Mouse (Mus musculus) G1E (cell line): ENCODE measurements at regions not wholly inside any gene's neighbourhood (a gene's known extent, or its start where the extent isn't known, plus 50 kb on each side); places are given as distances from the start of the nearest gene placed in this dataset.

Source experiments
- ATAC-seq: 2 replicates; pipeline ENCODE4 v1.8.0; 2016; ENCODE audit warnings: mild to moderate bottlenecking; ENCODE audit not compliant: insufficient number of reproducible peaks, poor library complexity, low FRiP score, severe bottlenecking; ENCODE audit errors: extremely low read depth
- DNase-seq: peaks from one replicate; pipeline ENCODE4 v3.0.0; 2012; ENCODE audit warnings: low spot score
- H3K27me3 ChIP-seq: 2 replicates; pipeline ENCODE4 v1.6.1; 2012; ENCODE audit warnings: mild to moderate bottlenecking, low read length, inconsistent platforms; ENCODE audit not compliant: insufficient read depth
- H3K36me3 ChIP-seq: replicated peaks from 2 replicates; pipeline ENCODE3; 2012; ENCODE audit warnings: mild to moderate bottlenecking, inconsistent platforms
- H3K4me1 ChIP-seq: 2 replicates; pipeline ENCODE4 v1.6.1; 2012; ENCODE audit warnings: low read depth, low read length, inconsistent platforms, mixed read lengths; ENCODE audit not compliant: insufficient read depth
- H3K4me3 ChIP-seq: 2 replicates; pipeline ENCODE4 v1.5.1; 2012; ENCODE audit warnings: low read depth, mild to moderate bottlenecking, inconsistent platforms, low read length, moderate library complexity, mixed read lengths
- H3K9me3 ChIP-seq: replicated peaks from 2 replicates; pipeline ENCODE4 v1.6.1; 2012; ENCODE audit warnings: inconsistent platforms
- CTCF ChIP-seq: IDR thresholded peaks from 2 replicates; pipeline ENCODE4 v1.5.1; 2012; ENCODE audit warnings: low read depth, low read length, inconsistent platforms, mixed read lengths
- GATA1 ChIP-seq: IDR thresholded peaks from 2 replicates; pipeline ENCODE4 v1.6.1; 2012; ENCODE audit warnings: borderline replicate concordance, low read length, inconsistent platforms, mixed read lengths
- GATA2 ChIP-seq: IDR thresholded peaks from 2 replicates; pipeline ENCODE4 v1.6.1; 2012; ENCODE audit warnings: low read depth, low read length, inconsistent platforms, borderline replicate concordance
- POLR2AphosphoS5 ChIP-seq: IDR thresholded peaks from 2 replicates; pipeline ENCODE4 v1.6.1; 2012; ENCODE audit warnings: low read depth, low read length, inconsistent platforms; ENCODE audit not compliant: insufficient replicate concordance
- TAL1 ChIP-seq: conservative IDR thresholded peaks from 2 replicates; pipeline ENCODE4 v1.6.1; 2012; ENCODE audit warnings: low read depth, low read length, inconsistent platforms, mixed read lengths

DNA sequence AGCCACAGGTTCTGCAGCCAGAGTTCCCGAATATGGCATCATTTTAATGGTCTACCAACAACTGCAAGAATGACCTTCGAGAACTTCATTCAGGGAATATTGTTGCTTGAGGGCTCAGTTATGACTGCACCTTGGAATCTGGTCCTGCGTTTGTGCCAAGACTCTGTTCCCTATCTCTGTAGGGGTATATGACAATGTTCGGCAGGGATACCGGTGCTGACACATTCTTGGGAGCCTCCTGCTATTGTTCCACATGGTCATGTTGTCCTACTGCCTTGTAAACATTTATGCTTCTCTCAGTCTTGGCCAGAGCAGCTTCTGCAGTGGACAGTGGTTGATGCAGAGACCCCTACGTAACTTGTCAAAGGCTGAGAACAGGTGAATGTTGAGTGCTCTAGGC, 216.8 kb upstream of the Stt3b start:
- Histone ChIP-seq H3K4me1 (no peaks in the 10 kb centered on the region), H3K36me3 (no peaks in the 10 kb centered on the region), H3K27me3 (no peaks in the 10 kb centered on the region), H3K4me3 (no peak overlapping the region), H3K9me3 (peaks cover 67% of the 10 kb centered on the region)
- TF ChIP-seq GATA1 (no peak), GATA2 (no peak), POLR2AphosphoS5 (no peak), TAL1 (no peak)
- no peak for ATAC-seq
- DNase-seq: no peak

DNA sequence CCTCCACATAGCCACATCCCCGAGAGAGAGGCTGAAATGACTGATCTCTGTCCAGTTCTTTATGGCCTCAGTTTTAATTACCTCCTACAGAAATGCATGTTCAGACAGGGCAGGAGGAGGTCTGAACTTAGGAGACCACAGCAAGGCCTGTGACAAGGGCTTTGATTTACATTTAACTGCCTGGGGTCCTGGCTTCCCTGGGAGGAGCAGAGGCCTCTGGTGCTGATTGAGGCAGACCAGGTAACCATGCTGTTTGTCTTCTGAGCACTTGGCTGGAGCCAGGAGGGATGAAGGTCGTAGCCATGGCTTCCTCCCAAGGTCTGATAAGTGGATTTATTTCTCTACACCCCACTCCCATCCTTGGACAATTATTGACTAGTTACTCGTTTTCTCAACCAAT, 224.0 kb upstream of the Stt3b start:
- H3K9me3 ChIP-seq: peaks cover 75% of the 10 kb centered on the region
- no peak overlapping the region for H3K4me3 ChIP-seq
- ATAC-seq (no peak), DNase-seq (no peak)
- TF ChIP-seq CTCF (no peak), GATA2 (no peak), POLR2AphosphoS5 (no peak), GATA1 (no peak), TAL1 (no peak)
- no peaks in the 10 kb centered on the region for H3K27me3 ChIP-seq
- H3K36me3 ChIP-seq: no peaks in the 10 kb centered on the region
- H3K4me1 ChIP-seq: no peaks in the 10 kb centered on the region

- Histone ChIP-seq H3K36me3 (no peaks in the 10 kb centered on the region), H3K4me1 (no peaks in the 10 kb centered on the region), H3K4me3 (no peak overlapping the region; the same call in 1 of the 2 replicates), H3K27me3 (no peaks in the 10 kb centered on the region), H3K9me3 (peaks cover 62% of the 10 kb centered on the region)
- TF ChIP-seq TAL1: no peak
- TF ChIP-seq GATA2: no peak
- TF ChIP-seq GATA1: no peak
- TF ChIP-seq CTCF: no peak
- TF ChIP-seq POLR2AphosphoS5: no peak
- ATAC-seq: no peak
- no peak for DNase-seq
Measured at GRCm38 (mm10) chr9:115543665-115544064, 233.4 kb upstream of the Stt3b start.

GRCm38 (mm10) chr9:115545178-115545577, 235.0 kb upstream of the Stt3b start:
- H3K9me3 ChIP-seq: peaks cover 59% of the 10 kb centered on the region
- DNase-seq (no peak), ATAC-seq (no peak)
- no peak overlapping the region for H3K4me3 ChIP-seq
- H3K4me1 ChIP-seq: no peaks in the 10 kb centered on the region
- no peak for TF ChIP-seq POLR2AphosphoS5
- no peak for TF ChIP-seq GATA2
- no peak for TF ChIP-seq TAL1
- TF ChIP-seq CTCF: no peak
- no peak for TF ChIP-seq GATA1
- H3K27me3 ChIP-seq: no peaks in the 10 kb centered on the region
- H3K36me3 ChIP-seq: no peaks in the 10 kb centered on the region

DNA sequence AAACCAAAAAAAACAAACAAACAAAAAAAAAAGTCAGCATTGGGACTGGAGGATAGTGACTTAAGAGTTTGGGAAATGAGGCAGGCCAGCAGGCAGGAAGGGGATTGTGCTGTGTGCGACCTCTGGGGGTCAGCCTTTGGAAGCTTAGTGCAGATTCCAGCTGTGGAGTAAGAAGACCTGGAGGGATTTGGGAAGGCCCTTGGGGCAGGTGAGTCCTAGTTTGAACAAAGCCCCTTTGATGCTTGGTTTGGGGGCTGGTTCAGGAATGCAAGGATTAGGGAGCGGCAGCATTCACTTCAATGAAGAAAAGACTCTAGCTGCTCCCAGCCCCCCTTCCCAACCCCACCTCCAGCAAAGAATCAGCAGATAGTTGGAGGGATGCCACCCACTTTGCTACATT, 235.6 kb upstream of the Stt3b start:
- H3K9me3 ChIP-seq: peaks cover 60% of the 10 kb centered on the region
- ATAC-seq (no peak), DNase-seq (no peak)

GRCm38 (mm10) chr9:115547625-115548325, 237.6 kb upstream of the Stt3b start:
- ATAC-seq (no peak), DNase-seq (no peak)
- no peak overlapping the region for H3K4me3 ChIP-seq

More for the DNA sequence above, 235.6 kb upstream of the Stt3b start:
- Histone ChIP-seq H3K4me3 (no peak overlapping the region), H3K27me3 (no peaks in the 10 kb centered on the region), H3K36me3 (no peaks in the 10 kb centered on the region), H3K4me1 (no peaks in the 10 kb centered on the region)
- TF ChIP-seq GATA2 (no peak), GATA1 (no peak), CTCF (no peak), POLR2AphosphoS5 (no peak), TAL1 (no peak)

DNA sequence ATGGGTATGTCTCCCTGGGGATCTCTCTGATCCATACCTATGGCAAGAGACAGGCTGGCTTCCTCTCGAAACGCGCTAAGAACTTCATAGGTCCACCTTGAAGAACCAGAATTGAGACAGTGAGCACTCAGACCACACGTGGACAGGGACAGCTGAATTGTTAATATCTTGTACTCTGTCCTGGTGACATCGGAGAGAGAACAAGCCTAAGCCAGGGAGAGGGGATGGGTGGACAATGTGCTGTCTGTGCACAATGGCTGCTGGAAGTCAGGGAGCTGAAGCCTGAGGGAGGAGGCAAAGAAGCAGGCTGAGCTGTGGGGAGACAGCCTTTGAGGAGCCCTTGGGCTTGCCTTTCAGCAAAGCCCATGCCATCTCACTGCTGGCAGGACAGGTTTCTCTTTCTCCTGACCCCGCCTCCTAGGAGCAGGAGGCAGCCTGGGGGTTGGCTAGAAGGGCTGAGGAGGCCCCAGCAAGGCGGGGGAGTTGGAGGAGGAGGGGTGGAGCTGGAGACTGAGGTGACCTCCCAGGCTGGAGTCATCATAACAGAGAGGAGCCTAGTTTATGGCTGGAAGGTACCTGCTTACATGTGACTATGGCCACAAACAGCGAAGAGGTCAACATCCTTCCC, 238.6 kb upstream of the Stt3b start:
- TF ChIP-seq GATA1 (no peak), POLR2AphosphoS5 (no peak), TAL1 (no peak), CTCF (no peak), GATA2 (no peak)
- no peaks in the 10 kb centered on the region for H3K36me3 ChIP-seq
- ATAC-seq (no peak), DNase-seq (no peak)
- no peaks in the 10 kb centered on the region for H3K4me1 ChIP-seq
- no peak overlapping the region for H3K4me3 ChIP-seq
- peaks cover 60% of the 10 kb centered on the region for H3K9me3 ChIP-seq
- H3K27me3 ChIP-seq: no peaks in the 10 kb centered on the region

More at GRCm38 (mm10) chr9:115547625-115548325, 237.6 kb upstream of the Stt3b start:
- Histone ChIP-seq H3K36me3 (no peaks in the 10 kb centered on the region), H3K27me3 (no peaks in the 10 kb centered on the region), H3K4me1 (no peaks in the 10 kb centered on the region), H3K9me3 (peaks cover 61% of the 10 kb centered on the region)
- TF ChIP-seq GATA1 (no peak), TAL1 (no peak), CTCF (no peak)
